11 mouse cellular contexts compared by ENCODE assay signal in genomic region chr7:43678517-43678916, GRCm38 (mm10). TPM values are rescaled to one million over a fixed set of nuclear protein-coding genes. Genes with fewer than 3 reads are reported as not detected.
A peak's percentile ranks its signal among the peaks of the same experiment; 100 is the strongest.
DNase-seq lines count a peak whose midpoint lies in the region; ATAC-seq lines count a peak whose summit lies in the region.
"Had no signal": no experiment of that assay in that cellular context is flagged by ENCODE, and none has a peak within 500 bp of the region (broad histone marks: within the 10 kb centered on the region; RNA-seq: fewer than 3 reads in every experiment).

No protein-coding gene starts in this region.

- 0 out of 2 replicates have a peak, but pooled peaks cover 2% of the 10 kb centered on the region for H3K4me1 ChIP-seq in kidney, embryonic 15.5 days
- no peaks in the 10 kb centered on the region for H3K4me1 ChIP-seq in limb, embryonic 11.5 days (ENCODE audit: control insufficient read depth, insufficient read depth, low read length)
- H3K4me1 ChIP-seq: limb, embryonic 15.5 days had no signal

- no peak overlapping the region for H3K4me2 ChIP-seq in kidney, embryonic 15.5 days
- H3K4me2 ChIP-seq in limb, embryonic 11.5 days (ENCODE audit: low read depth, severe bottlenecking) = no peak overlapping the region
- H3K4me2 ChIP-seq: limb, embryonic 15.5 days had no signal

- H3K27ac ChIP-seq in kidney, embryonic 15.5 days = no peak overlapping the region
- no peak overlapping the region for H3K27ac ChIP-seq in limb, embryonic 11.5 days (replicated peaks; ENCODE audit: low read depth, low read length)
- H3K27ac ChIP-seq: limb, embryonic 15.5 days had no signal

- H3K9me3 ChIP-seq in kidney, embryonic 15.5 days (replicated peaks) = no peaks in the 10 kb centered on the region
- H3K9me3 ChIP-seq in limb, embryonic 11.5 days (ENCODE audit: control insufficient read depth, low read length) = no peaks in the 10 kb centered on the region; the same call in 1 of the 2 replicates
- H3K9me3 ChIP-seq: limb, embryonic 15.5 days had no signal

- no peak overlapping the region for H3K9ac ChIP-seq in kidney, embryonic 15.5 days
- no peak overlapping the region for H3K9ac ChIP-seq in limb, embryonic 11.5 days (ENCODE audit: low read length)
- H3K9ac ChIP-seq: limb, embryonic 15.5 days had no signal

- peaks cover 45% of the 10 kb centered on the region for H3K36me3 ChIP-seq in kidney, embryonic 15.5 days
- peaks cover 26% of the 10 kb centered on the region for H3K36me3 ChIP-seq in limb, embryonic 11.5 days (ENCODE audit: control insufficient read depth, insufficient read depth, low read length)

- H3K27me3 ChIP-seq in kidney, embryonic 15.5 days = no peaks in the 10 kb centered on the region
- H3K27me3 ChIP-seq in limb, embryonic 11.5 days (ENCODE audit: control insufficient read depth, insufficient read depth, low read length) = no peaks in the 10 kb centered on the region
- H3K27me3 ChIP-seq: limb, embryonic 15.5 days had no signal

- H3K4me3 ChIP-seq in kidney, embryonic 15.5 days (replicated peaks) = no peak overlapping the region
- no peak overlapping the region for H3K4me3 ChIP-seq in limb, embryonic 11.5 days (ENCODE audit: low read depth, low read length)
- H3K4me3 ChIP-seq: limb, embryonic 15.5 days had no signal

- DNase-seq in adrenal gland, adult 18-20 months (ENCODE audit: low spot score in 2 of 2) = peak; percentile 45 to 52
- no peak for DNase-seq in adrenal gland, postnatal 4 days (ENCODE audit: low spot score in 2 of 2)
- peak; percentile 22 for DNase-seq in kidney, adult 11 months
- DNase-seq in CD8-positive naive resting alpha-beta T cell, adult 2 months (ENCODE audit: low read depth in 2 of 2, low spot score in 2 of 2) = peak; percentile 12 to 15
- DNase-seq in c-Kit-positive CD71-positive TER-119-positive erythroid progenitor cells, embryonic 14.5 days (ENCODE audit: low spot score) = peak; percentile 28
- DNase-seq in limb, embryonic 11.5 days (ENCODE audit: low spot score) = peak; percentile 47
- peak; percentile 61 for DNase-seq in testis, postnatal 10 days (ENCODE audit: low spot score)

- no peak for ATAC-seq in kidney, embryonic 15.5 days (replicated peaks; ENCODE audit: low FRiP score)
- ATAC-seq in limb, embryonic 11.5 days (ENCODE audit: insufficient number of reproducible peaks, low FRiP score, low TSS enrichment, low read depth) = no peak

RNA-seq across cellular contexts. Expression of gene Ctu1, which starts 6.7 kb away (rescaled TPM):
- 10 to 100 TPM; 10.9 to 13.9 TPM for total RNA-seq in adrenal gland, adult 18-20 months (2021)
- total RNA-seq in adrenal gland, postnatal 4 days (2021) = 10 to 100 TPM; 12.0 to 12.6 TPM
- polyA plus RNA-seq in kidney, embryonic 15.5 days (2015; fragmentation: Nextera tagmentation; extraction: Ambion mirVana) = 15.3 and 16.8 TPM in 2 replicates
- 10.5 and 10.8 TPM in 2 replicates for polyA plus RNA-seq in limb, embryonic 11.5 days (2014; fragmentation: Nextera tagmentation; extraction: Ambion mirVana)

RNA-seq across cellular contexts. Expression of gene Klk14, which starts 11.7 kb away (rescaled TPM):
- not detected for total RNA-seq in adrenal gland, adult 18-20 months (2021)
- total RNA-seq in adrenal gland, postnatal 4 days (2021) = under 1 TPM in 1 of 2 experiments, not detected in 1; 0.31 TPM
- not detected in 2 replicates for polyA plus RNA-seq in kidney, embryonic 15.5 days (2015; fragmentation: Nextera tagmentation; extraction: Ambion mirVana)
- polyA plus RNA-seq in limb, embryonic 11.5 days (2014; fragmentation: Nextera tagmentation; extraction: Ambion mirVana) = not detected in 2 replicates
- polyA plus RNA-seq: C2C12; limb, embryonic 15.5 days had no signal

RNA-seq across cellular contexts. Expression of gene Siglece, which starts 18.6 kb away (rescaled TPM):
- total RNA-seq in adrenal gland, adult 18-20 months (2021) = 1 to 10 TPM; 3.4 to 3.6 TPM
- 1 to 10 TPM; 2.1 to 2.2 TPM for total RNA-seq in adrenal gland, postnatal 4 days (2021)
- polyA plus RNA-seq in kidney, embryonic 15.5 days (2015; fragmentation: Nextera tagmentation; extraction: Ambion mirVana) = 0.66 and 0.77 TPM in 2 replicates
- polyA plus RNA-seq in limb, embryonic 11.5 days (2014; fragmentation: Nextera tagmentation; extraction: Ambion mirVana) = 0.17 and 0.33 TPM in 2 replicates
- polyA plus RNA-seq: C2C12 had no signal

RNA-seq across cellular contexts. Expression of gene Klk13, which starts 33.9 kb away (rescaled TPM):
- under 1 TPM in 1 of 2 experiments, not detected in 1; 0.45 TPM for total RNA-seq in adrenal gland, adult 18-20 months (2021)
- total RNA-seq in adrenal gland, postnatal 4 days (2021) = not detected
- 0.47 and 0.64 TPM in 2 replicates for polyA plus RNA-seq in kidney, embryonic 15.5 days (2015; fragmentation: Nextera tagmentation; extraction: Ambion mirVana)
- 0.48 and 1.0 TPM in 2 replicates for polyA plus RNA-seq in limb, embryonic 11.5 days (2014; fragmentation: Nextera tagmentation; extraction: Ambion mirVana)
- polyA plus RNA-seq: C2C12 had no signal

RNA-seq across cellular contexts. Expression of gene Ceacam18, which starts 44.0 kb away (rescaled TPM):
- not detected for total RNA-seq in adrenal gland, adult 18-20 months (2021)
- under 1 TPM in 1 of 2 experiments, not detected in 1; 0.14 TPM for total RNA-seq in adrenal gland, postnatal 4 days (2021)
- polyA plus RNA-seq in kidney, embryonic 15.5 days (2015; fragmentation: Nextera tagmentation; extraction: Ambion mirVana) = not detected in 2 replicates
- polyA plus RNA-seq in limb, embryonic 11.5 days (2014; fragmentation: Nextera tagmentation; extraction: Ambion mirVana) = not detected in 2 replicates
- polyA plus RNA-seq: C2C12; frontal cortex, adult 2 months; limb, embryonic 15.5 days had no signal

Comparison
In these comparisons a context has a peak if more than half of its experiments do, and no peak if none do; other contexts are left out.
1. DNase-seq: peak in adrenal gland, adult 18-20 months (2 of 2), kidney, adult 11 months (single experiment), CD8-positive naive resting alpha-beta T cell, adult 2 months (2 of 2), c-Kit-positive CD71-positive TER-119-positive erythroid progenitor cells, embryonic 14.5 days (single experiment), limb, embryonic 11.5 days (single experiment) and testis, postnatal 10 days (single experiment); none in adrenal gland, postnatal 4 days (0 of 2).